Mouse (Mus musculus) lung, postnatal 0 days (tissue): ENCODE data around the gene Aurka. TPM values are rescaled to one million over a fixed set of nuclear protein-coding genes. Genes with fewer than 3 reads are reported as not detected.

ENCODE experiments used
- ATAC-seq: fragments of 200-750 bp; cut with Nextera tagmentation; 2 replicates; pipeline ENCODE4 v1.8.0; 2017; ENCODE audit warnings: moderate library complexity
- DNase-seq: peaks from one replicate; pipeline ENCODE4 v3.0.0-alpha.2; 2016; ENCODE audit warnings: low spot score
- H3K27ac ChIP-seq: fragments of 300-500 bp; sonication (generic); 2 replicates; pipeline ENCODE4 v1.5.1; 2014; ENCODE audit warnings: antibody characterized with exemption, mild to moderate bottlenecking, low read length, mixed read lengths
- H3K27me3 ChIP-seq: fragments of 300-500 bp; sonication (generic); replicated peaks from 2 replicates; pipeline ENCODE4 v1.6.1; 2014; ENCODE audit warnings: low read length, mixed read lengths; ENCODE audit not compliant: insufficient read depth
- H3K36me3 ChIP-seq: fragments of 300-500 bp; sonication (generic); 2 replicates; pipeline ENCODE4 v1.6.1; 2014; ENCODE audit warnings: low read length, mixed read lengths; ENCODE audit not compliant: insufficient read depth
- H3K4me1 ChIP-seq: fragments of 300-500 bp; sonication (generic); 2 replicates; pipeline ENCODE4 v1.6.1; 2014; ENCODE audit warnings: antibody characterized with exemption, low read depth, low read length, mixed read lengths; ENCODE audit not compliant: insufficient read depth
- H3K4me2 ChIP-seq: fragments of 300-500 bp; sonication (generic); replicated peaks from 2 replicates; pipeline ENCODE4 v1.6.1; 2014; ENCODE audit warnings: low read depth, mild to moderate bottlenecking, low read length, moderate library complexity, mixed read lengths
- H3K4me3 ChIP-seq: fragments of 300-500 bp; sonication (generic); 2 replicates; pipeline ENCODE4 v1.5.1; 2014; ENCODE audit warnings: low read depth, low read length
- H3K9ac ChIP-seq: fragments of 300-500 bp; sonication (generic); replicated peaks from 2 replicates; pipeline ENCODE4 v1.6.1; 2014; ENCODE audit warnings: low read depth, mild to moderate bottlenecking
- H3K9me3 ChIP-seq: fragments of 300-500 bp; sonication (generic); 2 replicates; pipeline ENCODE4 v1.6.1; 2016; ENCODE audit warnings: low read length, mixed read lengths
- CTCF ChIP-seq: IDR thresholded peaks from 2 replicates; pipeline ENCODE4 v1.5.1; 2016; ENCODE audit warnings: antibody characterized with exemption, mild to moderate bottlenecking
- EP300 ChIP-seq: IDR thresholded peaks from 2 replicates; pipeline ENCODE4 v1.6.1; 2016; ENCODE audit warnings: antibody characterized with exemption, mild to moderate bottlenecking, control low read depth
- WGBS: fragments of 180-500 bp; shearing (Covaris S2); extraction: QIAGEN DNeasy Blood & Tissue Kit; methylation state at CpG from one replicate; pipeline ENCODE4 v1.1.7; 2014; 5-methylcytosine and 5-hydroxymethylcytosine counted together
- polyA plus RNA-seq: library from polyadenylated mRNA; unstranded; fragments of >200 nt; fragmentation: Nextera tagmentation; extraction: Ambion mirVana; gene quantifications from 2 replicates; pipeline ENCODE4 v1.2.1, GENCODE M21; 2015

Gene Aurka
- polyA plus RNA-seq, 1 experiment from 2014 or later = 6.3 TPM

GRCm38 (mm10) chr2:172353218-172353617, 17.1 kb downstream of the Aurka start:
- no peak for ATAC-seq
- Histone ChIP-seq H3K36me3 (0 out of 2 replicates have a peak, but pooled peaks cover 8% of the 10 kb centered on the region), H3K4me3 (no peak overlapping the region), H3K27me3 (no peaks in the 10 kb centered on the region), H3K9me3 (no peaks in the 10 kb centered on the region), H3K4me2 (no peak overlapping the region), H3K27ac (no peak overlapping the region), H3K4me1 (peaks cover 5% of the 10 kb centered on the region; the same call in 1 of the 2 replicates), H3K9ac (no peak overlapping the region)
- WGBS = 87% methylated on average over 9 of the region's 9 CpGs
- TF ChIP-seq CTCF = no peak
- no peak for TF ChIP-seq EP300
- no peak for DNase-seq

DNA sequence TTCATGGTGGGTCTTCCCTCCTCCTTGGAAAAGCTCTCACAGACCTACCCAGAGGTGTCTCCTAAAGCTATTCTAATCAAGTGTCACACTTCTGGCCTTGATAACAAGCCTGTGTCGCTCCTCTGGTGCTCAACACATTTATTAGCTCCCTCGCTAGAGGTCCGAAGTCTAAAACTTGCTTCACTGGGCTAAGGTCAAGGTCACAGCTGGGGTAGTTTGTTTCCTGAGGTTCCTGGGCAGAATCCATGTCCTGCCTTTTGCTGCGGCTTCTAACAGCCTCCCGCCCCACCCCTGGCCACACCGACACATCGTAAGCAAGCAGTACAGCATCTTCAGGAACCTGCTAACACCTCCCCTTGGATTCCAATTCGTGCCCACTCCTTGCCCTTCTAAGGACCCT, 19.6 kb downstream of the Aurka start:
- TF ChIP-seq EP300 = no peak
- no peak for TF ChIP-seq CTCF
- Histone ChIP-seq H3K9ac (no peak overlapping the region), H3K4me3 (no peak overlapping the region), H3K27me3 (no peaks in the 10 kb centered on the region), H3K4me2 (no peak overlapping the region), H3K9me3 (no peaks in the 10 kb centered on the region), H3K27ac (no peak overlapping the region), H3K4me1 (peaks cover 5% of the 10 kb centered on the region; the same call in 1 of the 2 replicates), H3K36me3 (0 out of 2 replicates have a peak, but pooled peaks cover 5% of the 10 kb centered on the region)
- no peak for ATAC-seq
- no peak for DNase-seq
- 68% methylated on average over 8 of the region's 8 CpGs for WGBS

- Histone ChIP-seq H3K4me2 (no peak overlapping the region), H3K9me3 (no peaks in the 10 kb centered on the region), H3K27me3 (no peaks in the 10 kb centered on the region), H3K27ac (no peak overlapping the region), H3K4me3 (no peak overlapping the region), H3K4me1 (peaks cover 7% of the 10 kb centered on the region; the same call in 1 of the 2 replicates), H3K36me3 (no peaks in the 10 kb centered on the region), H3K9ac (no peak overlapping the region)
- WGBS = 78% methylated on average over 14 of the region's 14 CpGs
- DNase-seq (no peak), ATAC-seq (no peak)
- no peak for TF ChIP-seq EP300
- no peak for TF ChIP-seq CTCF
These were observed 20.6 kb downstream of the Aurka start for GRCm38 (mm10) chr2:172349776-172350175.

DNA sequence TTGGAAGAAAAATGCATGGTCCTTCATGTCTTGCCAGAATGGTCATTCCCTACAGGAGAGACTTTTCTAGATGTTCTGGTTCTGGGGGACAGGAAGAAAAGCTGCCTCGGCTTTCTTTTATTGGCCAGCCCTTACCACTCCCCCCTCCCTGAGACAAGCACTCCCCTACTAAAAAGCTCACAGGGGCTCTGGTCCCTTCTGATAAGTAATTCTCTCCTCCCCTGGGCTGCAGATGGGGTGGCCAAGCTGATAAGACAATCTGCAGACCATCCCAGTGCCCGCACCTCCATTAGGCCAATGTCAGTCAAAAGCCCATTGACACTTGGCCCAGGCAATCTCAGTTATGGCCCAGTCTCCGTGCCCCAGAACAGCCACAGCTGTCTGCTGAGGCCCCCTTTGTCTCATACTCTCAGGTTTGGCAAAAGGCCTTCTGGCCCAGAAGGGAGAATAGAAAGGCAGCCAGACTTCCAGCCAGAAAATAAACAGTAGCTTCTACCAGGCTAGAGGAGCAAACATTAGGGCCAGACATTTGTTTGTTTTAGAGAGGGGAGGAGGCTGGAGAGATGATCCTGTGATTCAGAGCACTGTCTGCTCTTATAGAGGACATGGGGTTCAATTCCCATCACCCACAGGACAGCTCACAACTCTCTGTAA, 21.9 kb downstream of the Aurka start:
- Histone ChIP-seq H3K4me3 (no peak overlapping the region), H3K27ac (peak overlapping the region; percentile 3; the same call in 1 of the 2 replicates), H3K9me3 (no peaks in the 10 kb centered on the region), H3K4me2 (peak overlapping the region; percentile 17; the same call in 1 of the 2 replicates), H3K4me1 (peaks cover 12% of the 10 kb centered on the region; the same call in 1 of the 2 replicates), H3K9ac (no peak overlapping the region), H3K36me3 (no peaks in the 10 kb centered on the region), H3K27me3 (no peaks in the 10 kb centered on the region)
- no peak for TF ChIP-seq CTCF
- peak; percentile 64; the same call in 1 of the 2 replicates for TF ChIP-seq EP300
- 32% methylated on average over 3 of the region's 3 CpGs for WGBS
- no peak for ATAC-seq
- DNase-seq = peak; percentile 65

DNA sequence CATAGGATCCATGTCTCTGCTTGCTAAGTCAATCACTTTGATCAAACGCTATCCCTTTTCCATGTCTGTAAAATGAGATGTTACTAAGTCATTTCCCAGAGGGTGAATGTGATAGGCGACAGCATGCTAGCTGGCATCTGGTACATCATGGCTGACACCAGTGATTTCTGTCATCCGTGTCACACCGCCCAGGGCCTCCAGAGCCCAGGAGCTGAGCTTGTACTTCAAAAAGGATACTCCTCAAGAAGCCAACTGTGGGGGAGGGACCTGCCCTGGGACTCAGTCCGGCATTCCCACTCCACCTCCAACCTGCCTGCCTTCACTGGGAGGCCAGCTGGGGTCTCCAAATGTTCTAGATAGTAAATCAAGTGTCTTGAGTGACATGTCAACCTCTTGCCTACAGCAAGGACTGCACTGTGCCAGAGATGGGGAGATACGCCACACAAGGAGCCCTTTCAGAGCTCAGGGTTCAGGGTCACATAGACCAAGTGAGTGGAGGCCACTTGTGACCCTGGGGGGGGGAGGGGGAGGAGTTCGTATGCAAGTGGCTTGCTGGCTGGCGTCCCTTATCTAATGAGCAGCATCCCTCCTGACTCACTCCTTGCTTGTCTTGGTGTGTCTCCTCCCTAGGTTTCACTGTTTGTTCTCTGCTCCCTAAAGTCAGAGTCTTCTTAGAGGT, 23.3 kb downstream of the Aurka start:
- DNase-seq (peak; percentile 47), ATAC-seq (no peak)
- peaks cover 12% of the 10 kb centered on the region; the same call in 1 of the 2 replicates for H3K4me1 ChIP-seq
- no peaks in the 10 kb centered on the region for H3K9me3 ChIP-seq
- 48% methylated on average over 8 of the region's 8 CpGs for WGBS
- TF ChIP-seq EP300 (no peak), CTCF (no peak)
- no peaks in the 10 kb centered on the region for H3K27me3 ChIP-seq
- no peak overlapping the region for H3K9ac ChIP-seq
- peak overlapping the region; percentile 77 for H3K4me3 ChIP-seq
- no peaks in the 10 kb centered on the region for H3K36me3 ChIP-seq
- peak overlapping the region; percentile 78; the same call in 1 of the 2 replicates for H3K27ac ChIP-seq
- peak overlapping the region; percentile 93 for H3K4me2 ChIP-seq
